Mouse (Mus musculus) forebrain, embryonic 15.5 days (tissue): ENCODE data around the gene Pum1. TPM values are rescaled to one million over a fixed set of nuclear protein-coding genes. Genes with fewer than 3 reads are reported as not detected.
A peak's percentile ranks its signal among the peaks of the same experiment; 100 is the strongest.

Experiments
- ATAC-seq: fragments of 200-750 bp; cut with Nextera tagmentation; replicated peaks from 2 replicates; pipeline ENCODE4 v1.8.0; 2017; ENCODE audit warnings: mild to moderate bottlenecking, moderate TSS enrichment, moderate library complexity
- H3K27ac ChIP-seq: fragments of 300-500 bp; sonication (generic); replicated peaks from 2 replicates; pipeline ENCODE4 v1.5.1; 2015; ENCODE audit warnings: mild to moderate bottlenecking, inconsistent platforms
- H3K27me3 ChIP-seq: fragments of 300-500 bp; sonication (generic); 2 replicates; pipeline ENCODE4 v1.6.1; 2015; ENCODE audit warnings: inconsistent platforms
- H3K36me3 ChIP-seq: fragments of 300-500 bp; sonication (generic); 2 replicates; pipeline ENCODE4 v1.6.1; 2015; ENCODE audit warnings: mild to moderate bottlenecking, inconsistent platforms
- H3K4me1 ChIP-seq: fragments of 300-500 bp; sonication (generic); 2 replicates; pipeline ENCODE4 v1.6.1; 2015; ENCODE audit warnings: inconsistent platforms
- H3K4me2 ChIP-seq: fragments of 300-500 bp; sonication (generic); replicated peaks from 2 replicates; pipeline ENCODE4 v1.6.1; 2015; ENCODE audit warnings: mild to moderate bottlenecking, inconsistent platforms
- H3K4me3 ChIP-seq: fragments of 300-500 bp; sonication (generic); 2 replicates; pipeline ENCODE4 v1.5.1; 2015; ENCODE audit warnings: mild to moderate bottlenecking, inconsistent platforms
- H3K9ac ChIP-seq: fragments of 300-500 bp; sonication (generic); replicated peaks from 2 replicates; pipeline ENCODE4 v1.6.1; 2015; ENCODE audit warnings: mild to moderate bottlenecking, inconsistent platforms
- H3K9me3 ChIP-seq: fragments of 300-500 bp; sonication (generic); 2 replicates; pipeline ENCODE4 v1.6.1; 2016; ENCODE audit warnings: inconsistent platforms
- WGBS: fragments of 180-500 bp; shearing (Covaris S2); methylation state at CpG from one replicate; pipeline ENCODE4 v1.1.7; 2015; ENCODE audit warnings: mixed read lengths; 5-methylcytosine and 5-hydroxymethylcytosine counted together
- polyA plus RNA-seq: library from polyadenylated mRNA; unstranded; fragments of >200 nt; fragmentation: Nextera tagmentation; extraction: Ambion mirVana; gene quantifications from 2 replicates; pipeline ENCODE4 v1.2.1, GENCODE M21; 2015

The Pum1 gene
- polyA plus RNA-seq, 1 experiment from 2014 or later = 129 TPM

GRCm38 (mm10) chr4:130774822-130775221 lies 111.7 kb downstream of the Pum1 start:
- Histone ChIP-seq H3K4me3 (no peak overlapping the region), H3K9ac (no peak overlapping the region), H3K36me3 (peaks cover 63% of the 10 kb centered on the region), H3K9me3 (no peaks in the 10 kb centered on the region), H3K4me2 (no peak overlapping the region), H3K27ac (no peak overlapping the region), H3K27me3 (no peaks in the 10 kb centered on the region), H3K4me1 (peaks cover 13% of the 10 kb centered on the region)
- 91% methylated on average over 4 of the region's 4 CpGs for WGBS
- no peak for ATAC-seq

GRCm38 (mm10) chr4:130777647-130778046 lies 114.5 kb downstream of the Pum1 start:
- H3K4me2 ChIP-seq = no peak overlapping the region
- 40% methylated on average over 10 of the region's 10 CpGs for WGBS
- 0 out of 2 replicates have a peak overlapping the region, but pooled peaks have one; percentile 15 for H3K27ac ChIP-seq
- peaks cover 13% of the 10 kb centered on the region for H3K4me1 ChIP-seq
- H3K27me3 ChIP-seq = no peaks in the 10 kb centered on the region
- no peaks in the 10 kb centered on the region for H3K9me3 ChIP-seq
- H3K36me3 ChIP-seq = peaks cover 68% of the 10 kb centered on the region
- no peak overlapping the region for H3K9ac ChIP-seq
- H3K4me3 ChIP-seq = no peak overlapping the region
- no peak for ATAC-seq

GRCm38 (mm10) chr4:130779037-130779436 lies 115.9 kb downstream of the Pum1 start:
- H3K4me1 ChIP-seq = peaks cover 13% of the 10 kb centered on the region
- H3K27me3 ChIP-seq = no peaks in the 10 kb centered on the region
- H3K9ac ChIP-seq = no peak overlapping the region
- H3K36me3 ChIP-seq = peaks cover 54% of the 10 kb centered on the region
- H3K27ac ChIP-seq = no peak overlapping the region; the same call in 1 of the 2 replicates
- no peak overlapping the region for H3K4me2 ChIP-seq
- 52% methylated on average over 3 of the region's 3 CpGs for WGBS
- no peak overlapping the region for H3K4me3 ChIP-seq
- H3K9me3 ChIP-seq = no peaks in the 10 kb centered on the region
- no peak for ATAC-seq

- H3K27ac ChIP-seq = no peak overlapping the region
- no peak for ATAC-seq
These were observed 119.4 kb downstream of the Pum1 start for GRCm38 (mm10) chr4:130782492-130782891.

GRCm38 (mm10) chr4:130784755-130785154 lies 121.6 kb downstream of the Pum1 start:
- 36% methylated on average over 4 of the region's 4 CpGs for WGBS
- no peak overlapping the region for H3K27ac ChIP-seq
- peaks cover 20% of the 10 kb centered on the region for H3K36me3 ChIP-seq
- H3K27me3 ChIP-seq = no peaks in the 10 kb centered on the region
- no peak overlapping the region for H3K4me3 ChIP-seq
- no peak overlapping the region for H3K9ac ChIP-seq
- no peaks in the 10 kb centered on the region for H3K4me1 ChIP-seq
- no peaks in the 10 kb centered on the region for H3K9me3 ChIP-seq
- H3K4me2 ChIP-seq = no peak overlapping the region
- 0 out of 2 replicates have a peak, but pooled peaks have one; percentile 42 for ATAC-seq

More at GRCm38 (mm10) chr4:130782492-130782891, 119.4 kb downstream of the Pum1 start:
- Histone ChIP-seq H3K4me2 (no peak overlapping the region), H3K9me3 (no peaks in the 10 kb centered on the region), H3K4me1 (peaks cover 6% of the 10 kb centered on the region), H3K27me3 (no peaks in the 10 kb centered on the region), H3K36me3 (peaks cover 38% of the 10 kb centered on the region), H3K4me3 (no peak overlapping the region), H3K9ac (no peak overlapping the region)
- WGBS = 88% methylated on average over 2 of the region's 2 CpGs

- Histone ChIP-seq H3K27me3 (no peaks in the 10 kb centered on the region), H3K4me1 (peaks cover 4% of the 10 kb centered on the region; the same call in 1 of the 2 replicates), H3K27ac (no peak overlapping the region), H3K36me3 (no peaks in the 10 kb centered on the region), H3K9ac (no peak overlapping the region), H3K9me3 (no peaks in the 10 kb centered on the region), H3K4me3 (no peak overlapping the region), H3K4me2 (no peak overlapping the region)
- WGBS = 82% methylated on average over 5 of the region's 5 CpGs
- ATAC-seq = no peak
These were observed 124.4 kb downstream of the Pum1 start for GRCm38 (mm10) chr4:130787530-130787929.

GRCm38 (mm10) chr4:130790180-130790579 lies 127.1 kb downstream of the Pum1 start:
- Histone ChIP-seq H3K36me3 (no peaks in the 10 kb centered on the region), H3K9me3 (no peaks in the 10 kb centered on the region), H3K4me3 (no peak overlapping the region), H3K27me3 (no peaks in the 10 kb centered on the region), H3K9ac (no peak overlapping the region), H3K4me2 (no peak overlapping the region), H3K4me1 (peaks cover 24% of the 10 kb centered on the region), H3K27ac (no peak overlapping the region)
- ATAC-seq = peak; percentile 44
- WGBS = 11% methylated on average over 6 of the region's 6 CpGs

GRCm38 (mm10) chr4:130791811-130792375 lies 128.8 kb downstream of the Pum1 start:
- ATAC-seq = peak; percentile 42
- no peaks in the 10 kb centered on the region for H3K9me3 ChIP-seq
- peaks cover 35% of the 10 kb centered on the region for H3K4me1 ChIP-seq
- H3K4me2 ChIP-seq = peak overlapping the region; percentile 73
- no peaks in the 10 kb centered on the region for H3K27me3 ChIP-seq
- H3K4me3 ChIP-seq = peak overlapping the region; percentile 78
- no peaks in the 10 kb centered on the region for H3K36me3 ChIP-seq
- peak overlapping the region; percentile 92 for H3K9ac ChIP-seq
- peak overlapping the region; percentile 72 for H3K27ac ChIP-seq
- 4% methylated on average over 18 of the region's 19 CpGs for WGBS

GRCm38 (mm10) chr4:130792376-130793179 lies 129.5 kb downstream of the Pum1 start, which contains the start of gene Sdc3:
Sdc3 (plus strand) TSS chr4:130792537.
- Histone ChIP-seq H3K4me1 (peaks cover 42% of the 10 kb centered on the region), H3K9me3 (no peaks in the 10 kb centered on the region), H3K27me3 (no peaks in the 10 kb centered on the region), H3K36me3 (no peaks in the 10 kb centered on the region), H3K27ac (peak within 1 kb of the TSS; percentile 72), H3K9ac (peak within 1 kb of the TSS; percentile 92), H3K4me2 (peak within 1 kb of the TSS; percentile 73), H3K4me3 (peak within 1 kb of the TSS; percentile 78)
- WGBS = 2% methylated on average over 72 of the region's 99 CpGs
- ATAC-seq = peak; percentile 61

GRCm38 (mm10) chr4:130793180-130793501 lies 130.0 kb downstream of the Pum1 start:
- 47% methylated on average over 7 of the region's 7 CpGs for WGBS
- peak overlapping the region; percentile 92 for H3K9ac ChIP-seq
- H3K27ac ChIP-seq = peak overlapping the region; percentile 72; the same call in 1 of the 2 replicates
- peaks cover 47% of the 10 kb centered on the region for H3K4me1 ChIP-seq
- no peaks in the 10 kb centered on the region for H3K27me3 ChIP-seq
- H3K4me3 ChIP-seq = peak overlapping the region; percentile 78
- no peak; the same call in 1 of the 2 replicates for ATAC-seq
- H3K4me2 ChIP-seq = peak overlapping the region; percentile 73
- no peaks in the 10 kb centered on the region for H3K9me3 ChIP-seq
- H3K36me3 ChIP-seq = no peaks in the 10 kb centered on the region

GRCm38 (mm10) chr4:130794771-130795170 lies 131.7 kb downstream of the Pum1 start:
- WGBS = 54% methylated on average over 4 of the region's 4 CpGs
- no peak overlapping the region for H3K27ac ChIP-seq
- no peak for ATAC-seq
- H3K4me1 ChIP-seq = peaks cover 64% of the 10 kb centered on the region
- H3K9me3 ChIP-seq = no peaks in the 10 kb centered on the region
- H3K36me3 ChIP-seq = no peaks in the 10 kb centered on the region
- H3K9ac ChIP-seq = peak overlapping the region; percentile 14; the same call in 1 of the 2 replicates
- peak overlapping the region; percentile 38 for H3K4me2 ChIP-seq
- no peaks in the 10 kb centered on the region for H3K27me3 ChIP-seq
- peak overlapping the region; percentile 25 for H3K4me3 ChIP-seq

- Histone ChIP-seq H3K27me3 (no peaks in the 10 kb centered on the region), H3K4me2 (no peak overlapping the region), H3K36me3 (no peaks in the 10 kb centered on the region), H3K27ac (no peak overlapping the region), H3K9me3 (no peaks in the 10 kb centered on the region), H3K4me1 (peaks cover 66% of the 10 kb centered on the region), H3K4me3 (no peak overlapping the region), H3K9ac (no peak overlapping the region)
- WGBS = 75% methylated on average over 6 of the region's 6 CpGs
- no peak for ATAC-seq
These were observed 132.8 kb downstream of the Pum1 start for GRCm38 (mm10) chr4:130795970-130796369.
